Mouse (Mus musculus) kidney, postnatal 4 days (tissue): ENCODE results near the gene Ipp.
A peak's percentile ranks its signal among the peaks of the same experiment; 100 is the strongest.

Experiments
- DNase-seq, 2 experiments: peaks; one replicate each; pipeline ENCODE4 v3.0.0; 2021; ENCODE audit warnings: mixed read lengths in 2 of 2

The Ipp gene

GRCm38 (mm10) chr4:116507425-116508218 is at the start of gene Ipp:
Ipp (plus strand) TSS chr4:116507549.
- peak; percentile 97 to 98 for DNase-seq

GRCm38 (mm10) chr4:116461943-116462342 is 45.4 kb upstream of the Ipp start:
- DNase-seq, result no peak

- peak; percentile 58 to 67 for DNase-seq
These were observed 43.9 kb upstream of the Ipp start for GRCm38 (mm10) chr4:116463231-116464125.

DNA sequence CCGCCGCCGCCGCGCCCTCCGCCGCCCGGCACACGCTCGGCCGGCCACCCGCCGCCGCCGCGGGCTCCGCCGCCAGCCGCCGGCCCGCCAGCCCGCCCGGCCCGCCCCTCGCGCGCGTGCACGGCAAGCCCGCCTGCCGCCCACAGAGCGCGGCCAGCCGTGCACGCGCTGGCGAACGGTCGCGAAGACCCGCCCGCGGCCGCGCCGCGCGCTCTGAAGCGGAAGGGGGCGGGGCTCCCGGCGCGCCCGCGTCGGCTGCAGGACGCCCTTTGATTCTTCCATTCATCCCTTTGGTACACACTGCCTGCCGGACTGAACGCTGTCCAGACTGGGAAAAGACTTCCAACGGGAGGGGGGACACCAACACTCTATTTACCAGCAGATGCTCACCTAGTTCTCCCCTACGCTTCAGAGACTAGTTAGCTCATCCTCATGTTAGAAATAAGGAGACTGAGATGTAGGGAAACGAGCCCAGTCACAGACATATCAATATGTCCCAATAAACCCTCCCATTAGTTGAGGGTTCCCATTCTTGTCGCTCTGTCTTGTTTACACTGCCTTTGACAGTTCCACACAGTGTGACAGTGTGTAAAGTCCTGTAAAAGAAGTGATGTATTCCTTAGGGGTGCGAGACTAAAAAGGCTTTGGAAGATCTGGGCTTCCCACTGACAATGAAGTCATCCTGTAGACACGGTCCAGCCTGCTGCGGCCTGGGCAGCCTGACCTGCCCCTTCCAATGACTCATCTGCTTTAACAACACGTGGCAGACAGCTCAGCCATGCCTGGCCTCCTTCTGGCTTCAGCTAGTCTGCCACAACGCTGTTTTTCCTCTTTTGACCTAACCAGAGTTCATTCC is 43.0 kb upstream of the Ipp start, which contains the start of gene Mast2:
Mast2 (minus strand) TSS at position 58 of the 856 bp plus-strand sequence.
- DNase-seq, result peak; percentile 87 to 93

GRCm38 (mm10) chr4:116481322-116481721 is 26.0 kb upstream of the Ipp start:
- DNase-seq, result no peak

- DNase-seq, result peak; percentile 54 to 59
These were observed 23.9 kb upstream of the Ipp start for GRCm38 (mm10) chr4:116483476-116483875.

GRCm38 (mm10) chr4:116491119-116491536 is 16.2 kb upstream of the Ipp start:
- peak; percentile 52 to 67 for DNase-seq

- DNase-seq, result no peak
These were observed 15.5 kb upstream of the Ipp start for GRCm38 (mm10) chr4:116491886-116492285.

GRCm38 (mm10) chr4:116492460-116492859 is 14.9 kb upstream of the Ipp start:
- peak in 1 of 2 experiments; percentile 12 for DNase-seq

DNA sequence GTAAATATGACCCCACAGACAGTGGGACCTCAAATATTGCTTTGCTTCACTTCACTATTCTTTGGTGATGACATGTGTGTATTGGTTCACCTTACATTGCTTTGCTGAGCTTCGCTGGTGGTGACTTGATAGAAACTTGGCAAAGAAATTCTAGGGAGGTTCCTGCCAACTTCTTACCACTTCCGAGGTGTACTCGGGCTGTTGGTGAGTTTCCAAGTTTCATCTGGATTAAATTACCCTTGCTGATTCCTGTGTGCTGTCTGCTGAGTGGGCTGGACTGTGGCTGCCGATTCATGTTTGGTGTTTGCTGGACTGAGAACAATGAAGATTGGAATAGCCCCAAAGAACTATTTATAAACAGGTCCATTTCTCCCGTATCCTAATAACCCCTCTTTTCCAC is 13.7 kb upstream of the Ipp start:
- DNase-seq, result no peak

DNA sequence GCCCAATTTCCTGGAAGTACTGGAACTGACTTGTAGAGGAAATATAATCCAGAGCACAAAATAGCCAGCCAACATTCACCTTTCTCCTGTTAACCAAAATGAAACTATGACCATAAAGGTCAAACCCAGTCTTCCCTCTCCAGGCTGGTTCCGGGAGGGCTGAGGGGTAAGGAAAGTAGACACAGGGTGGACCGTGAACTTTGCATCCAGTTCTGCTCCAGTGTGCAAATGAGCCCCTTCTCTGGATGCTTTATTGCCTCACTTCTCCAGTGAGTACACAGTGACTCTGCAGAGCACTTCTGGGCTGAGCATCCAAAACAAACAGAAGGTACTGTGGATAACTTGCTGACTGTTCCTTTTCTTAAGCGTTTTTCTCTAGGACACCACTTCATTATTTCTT is 7.4 kb upstream of the Ipp start:
- DNase-seq, result no peak

DNA sequence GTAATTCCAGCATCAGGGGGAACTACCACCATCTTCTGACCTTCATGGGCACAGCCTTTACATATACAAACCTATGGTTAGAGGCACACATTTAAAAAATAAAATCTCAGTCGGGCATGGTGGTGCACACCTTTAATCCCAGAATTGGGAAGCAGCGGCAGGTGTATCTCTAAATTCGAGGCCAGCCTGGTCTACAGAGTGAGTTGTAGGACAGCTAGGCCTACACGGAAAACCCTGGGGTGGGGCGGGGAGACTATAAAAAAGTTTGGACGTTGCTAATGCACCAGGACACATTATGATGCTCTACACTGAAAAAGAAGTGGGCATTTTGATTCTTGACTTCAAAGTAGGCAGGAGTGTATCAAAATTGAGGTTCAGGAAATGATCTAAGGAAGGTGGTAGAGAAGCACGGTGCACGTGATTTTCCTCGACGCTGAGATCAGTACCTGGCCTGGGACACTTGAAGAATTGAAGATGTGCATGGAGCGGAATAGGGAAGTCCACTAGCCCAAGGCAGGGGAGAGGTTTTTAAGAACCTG is 394 bp upstream of the Ipp start:
- DNase-seq, result no peak

DNA sequence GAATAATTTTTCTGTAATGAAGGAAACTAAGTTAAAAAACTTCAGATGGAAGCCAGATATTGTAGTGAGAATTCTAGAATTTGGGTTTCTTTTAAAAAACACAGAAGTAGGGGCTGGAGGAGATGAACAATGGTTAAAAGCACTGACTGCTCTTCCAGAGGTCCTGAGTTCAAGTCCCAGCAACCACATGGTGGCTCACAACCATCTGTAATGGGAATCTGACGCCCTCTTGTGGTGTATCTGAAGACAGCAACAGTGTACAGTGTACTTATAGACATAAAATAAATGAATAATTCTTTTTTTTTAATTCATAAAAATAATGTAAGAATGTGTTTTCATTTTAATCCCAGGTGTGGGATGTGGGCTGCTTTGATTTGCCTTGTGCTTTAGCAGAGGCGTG is 23.8 kb downstream of the Ipp start:
- no peak for DNase-seq

- no peak for DNase-seq
These were observed 29.0 kb downstream of the Ipp start for GRCm38 (mm10) chr4:116536351-116536750.

DNA sequence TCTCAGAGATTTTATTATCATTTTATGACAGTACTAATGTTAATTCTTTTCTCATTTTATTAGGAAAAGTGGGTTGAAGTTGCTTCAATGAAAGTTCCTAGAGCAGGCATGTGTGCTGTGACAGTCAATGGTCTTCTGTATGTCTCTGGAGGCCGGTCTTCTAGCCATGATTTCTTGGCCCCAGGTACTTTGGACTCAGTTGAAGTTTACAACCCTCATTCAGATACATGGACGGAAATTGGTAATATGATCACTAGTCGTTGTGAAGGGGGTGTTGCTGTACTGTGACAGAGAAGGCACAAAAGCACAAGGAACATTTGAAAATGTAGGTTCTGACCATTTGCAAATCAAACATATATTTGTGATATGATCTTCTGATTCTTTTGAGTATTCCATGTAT is 30.4 kb downstream of the Ipp start:
- DNase-seq, result no peak

DNA sequence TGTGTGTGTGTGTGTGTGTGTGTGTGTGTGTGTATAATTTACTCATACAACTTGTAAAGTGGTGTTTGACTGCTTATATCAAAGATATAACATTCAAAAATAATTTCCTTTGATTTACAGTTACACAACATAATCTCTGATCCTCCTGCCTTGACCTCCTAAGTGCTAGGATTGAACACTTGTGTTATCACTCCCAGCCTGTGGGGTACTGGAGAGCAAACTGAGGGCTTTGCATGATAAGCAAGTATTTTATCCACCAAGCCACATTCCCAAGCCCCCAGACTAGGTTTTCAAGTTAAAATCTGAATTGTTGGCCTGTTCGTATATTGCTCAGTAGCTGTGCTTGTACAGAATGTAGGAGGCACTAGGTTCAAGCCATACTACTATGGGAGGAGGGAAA is 43.1 kb downstream of the Ipp start:
- DNase-seq, result no peak

DNA sequence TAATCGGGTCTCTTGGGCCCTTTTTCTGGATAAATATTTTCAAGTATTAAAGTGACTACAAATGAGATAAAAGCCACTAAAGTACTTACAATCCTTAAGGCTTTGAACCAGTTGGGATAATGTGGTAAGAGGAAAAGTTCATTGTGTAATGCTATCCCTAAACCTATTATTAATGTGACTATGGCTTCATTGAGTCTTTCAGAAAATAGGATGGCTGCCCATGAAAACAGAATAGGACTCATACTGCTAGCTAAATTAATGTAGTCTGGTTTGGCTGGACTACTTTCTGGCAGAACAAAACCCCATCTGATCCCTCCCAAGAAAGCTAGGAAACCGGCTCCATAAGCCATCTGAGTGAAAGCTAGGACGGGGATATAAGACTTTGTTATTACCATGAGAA is 45.7 kb downstream of the Ipp start:
- DNase-seq, result no peak

- DNase-seq, result peak; percentile 87 to 89
These were observed 48.3 kb downstream of the Ipp start, which contains the start of gene Tmem69 for GRCm38 (mm10) chr4:116555413-116556300. Tmem69 (minus strand) TSS chr4:116555936.

DNA sequence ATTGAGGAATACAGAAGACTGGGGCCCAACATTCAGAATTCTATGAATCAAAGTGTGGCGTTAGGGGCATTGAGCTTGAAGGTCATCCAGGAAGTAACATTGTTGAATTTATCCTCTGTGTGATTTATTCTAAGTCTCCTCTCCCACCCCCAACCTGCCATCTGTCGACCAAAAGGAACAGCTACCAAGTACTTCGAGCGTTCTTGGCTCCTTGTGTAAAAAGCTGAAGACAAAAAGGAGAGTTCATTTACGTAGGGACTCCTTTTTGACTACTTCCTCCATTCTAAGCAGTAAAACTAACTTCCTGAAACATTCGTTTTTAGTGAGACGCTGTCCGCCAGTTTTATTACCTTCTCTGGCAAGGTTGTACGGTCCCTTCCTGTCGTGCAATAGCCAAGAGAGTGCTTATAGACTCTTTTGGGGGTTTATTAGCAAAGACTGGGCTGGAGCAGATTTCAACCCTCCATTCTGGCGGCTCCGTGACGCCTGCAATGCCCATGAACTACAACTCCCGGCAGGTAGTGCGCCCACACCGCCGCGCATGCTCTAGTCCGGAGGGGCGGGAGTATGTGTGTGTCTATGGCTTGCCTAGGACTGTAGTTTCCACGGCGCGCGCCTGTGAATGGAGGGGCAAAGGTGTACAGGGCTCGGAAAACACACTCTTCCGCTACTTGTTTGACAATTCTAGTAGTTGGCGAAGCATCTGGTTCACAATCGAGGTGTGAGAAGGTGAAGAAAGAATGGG is 49.4 kb downstream of the Ipp start:
- DNase-seq, result peak; percentile 95 to 97

DNA sequence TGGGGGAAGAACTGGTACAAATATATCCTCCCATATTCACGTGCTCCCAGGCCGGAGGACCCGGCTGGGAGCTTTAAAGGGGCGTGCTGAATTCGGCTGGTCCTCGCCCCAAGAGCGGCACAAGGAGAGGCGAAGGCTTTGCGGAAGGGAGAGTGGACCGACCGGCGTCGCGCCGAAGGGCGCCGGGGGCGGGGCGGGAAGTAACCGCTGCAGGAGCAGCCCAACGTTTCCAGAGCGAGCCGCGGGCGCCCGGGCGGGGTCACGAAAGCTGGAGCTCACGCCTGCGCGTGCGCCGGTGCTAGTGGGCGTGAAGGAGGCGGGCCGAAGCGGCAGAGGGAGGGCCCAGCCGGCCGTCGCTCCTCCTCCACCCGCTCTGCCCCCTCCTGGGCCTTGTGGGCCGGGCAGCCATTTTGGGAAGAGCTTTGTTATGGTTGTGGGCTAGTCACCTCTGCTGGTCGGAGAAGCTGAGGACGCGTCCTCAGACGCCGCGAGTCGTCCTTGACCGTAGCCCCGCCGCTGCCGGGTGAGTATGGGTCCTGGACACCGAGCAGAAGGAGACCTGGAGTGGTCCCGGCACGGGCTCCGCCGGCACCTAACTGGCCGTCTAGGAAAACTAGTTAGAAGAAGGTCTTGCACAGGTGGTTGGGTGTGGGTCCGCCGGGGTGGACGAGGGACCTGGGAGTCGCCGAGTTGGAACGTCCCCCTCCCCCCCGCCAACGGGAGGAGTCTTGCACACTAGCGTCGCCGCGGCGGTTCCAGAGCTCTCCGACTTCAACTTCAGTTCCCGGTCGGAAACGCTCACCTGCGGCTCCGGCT is 50.2 kb downstream of the Ipp start, which contains the start of gene Gpbp1l1:
Gpbp1l1 (plus strand) TSS at position 353 of the 816 bp plus-strand sequence.
- DNase-seq, result peak; percentile 98 to 99
